Mouse (Mus musculus): ENCODE measurements around the gene Clic3. TPM values are rescaled to one million over a fixed set of nuclear protein-coding genes. Genes with fewer than 3 reads are reported as not detected.
"Not testable (repeated sequence)": the region's sequence is repeated elsewhere in the genome, so short reads cannot be mapped to it uniquely, and the experiment has no call there.

Gene Clic3
- not detected in 2 replicates for polyA plus RNA-seq (2012)

DNA sequence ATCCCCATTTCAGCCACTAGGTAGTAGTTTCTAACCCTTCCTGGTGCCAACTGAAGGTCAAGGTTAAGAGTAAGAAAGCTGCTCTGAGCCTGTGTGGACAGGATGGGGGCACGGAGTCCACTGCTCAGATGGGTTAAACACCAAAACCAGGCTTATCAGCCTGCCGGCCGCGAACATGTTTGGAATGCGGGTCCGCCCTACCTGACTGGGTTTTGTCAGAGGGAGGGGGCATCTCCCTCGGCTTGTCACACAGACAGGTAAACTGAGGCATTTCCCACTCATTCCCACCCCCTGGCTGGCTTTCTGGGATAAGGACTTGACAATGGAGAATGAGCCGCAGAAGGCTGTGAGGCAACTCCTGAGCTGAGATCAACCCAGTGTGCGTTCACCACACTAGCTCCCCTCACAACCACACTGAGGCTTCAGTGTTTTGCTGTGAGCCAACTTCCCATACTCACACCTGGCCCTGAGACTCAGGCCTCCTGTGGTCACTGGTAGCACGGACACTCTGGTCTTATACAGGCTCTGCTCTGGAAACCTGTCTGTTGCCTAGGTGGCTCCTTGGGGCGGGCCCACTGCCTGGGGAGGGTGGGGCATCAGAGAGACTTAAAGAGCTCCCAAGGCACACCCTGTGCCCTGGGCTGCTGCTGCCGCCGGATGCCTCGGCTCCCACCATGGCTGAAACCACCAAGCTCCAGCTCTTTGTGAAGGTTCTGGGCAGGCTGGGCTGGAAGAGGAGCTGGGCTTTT, at the start of gene Clic3:
Gene Clic3 (plus strand): TSS at position 634 of the 749 bp plus-strand sequence.
- no peak for TF ChIP-seq GATA1 (IDR thresholded peaks at IDR 0.05; ENCODE audit: low read length)
- no peak for TF ChIP-seq TAL1 (IDR thresholded peaks at IDR 0.05; ENCODE audit: low read length)
- peaks cover 18% of the 10 kb centered on the region for H3K36me3 ChIP-seq (ENCODE audit: control insufficient read depth)
- no peak within 1 kb of the TSS for H3K4me3 ChIP-seq (replicated peaks)
- no peaks in the 10 kb centered on the region for H3K9me3 ChIP-seq (ENCODE audit: control insufficient read depth, low read length)
- peaks cover 44% of the 10 kb centered on the region for H3K4me1 ChIP-seq (ENCODE audit: control insufficient read depth)
- H3K27me3 ChIP-seq (ENCODE audit: control insufficient read depth) = no peaks in the 10 kb centered on the region

DNA sequence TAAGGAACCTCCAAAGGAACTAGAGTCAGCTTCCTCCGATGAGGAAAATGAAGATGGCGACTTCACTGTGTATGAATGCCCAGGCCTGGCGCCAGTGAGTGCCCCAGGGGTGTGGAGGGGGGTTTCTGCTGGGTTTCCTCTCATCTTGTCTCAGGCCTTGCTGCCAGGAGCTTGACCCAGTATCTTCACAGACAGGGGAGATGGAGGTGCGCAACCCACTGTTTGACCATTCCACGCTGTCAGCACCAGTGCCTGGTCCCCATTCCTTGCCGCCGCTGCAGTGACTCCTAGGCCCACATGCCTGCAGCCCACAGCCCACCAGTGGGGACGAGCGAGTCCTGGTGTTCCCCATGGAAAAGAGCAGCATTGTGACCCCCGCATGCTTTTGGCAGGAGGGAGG, 47.7 kb upstream of the Clic3 start:
- Histone ChIP-seq H3K4me1 (ENCODE audit: control insufficient read depth) (no peaks in the 10 kb centered on the region), H3K9me3 (ENCODE audit: control insufficient read depth, low read length) (no peaks in the 10 kb centered on the region), H3K36me3 (ENCODE audit: control insufficient read depth) (no peaks in the 10 kb centered on the region), H3K27me3 (ENCODE audit: control insufficient read depth) (peaks cover 24% of the 10 kb centered on the region), H3K4me3 (replicated peaks) (no peak overlapping the region)
- TF ChIP-seq GATA1 (IDR thresholded peaks at IDR 0.05; ENCODE audit: low read length) (no peak), TAL1 (IDR thresholded peaks at IDR 0.05; ENCODE audit: low read length) (no peak)

DNA sequence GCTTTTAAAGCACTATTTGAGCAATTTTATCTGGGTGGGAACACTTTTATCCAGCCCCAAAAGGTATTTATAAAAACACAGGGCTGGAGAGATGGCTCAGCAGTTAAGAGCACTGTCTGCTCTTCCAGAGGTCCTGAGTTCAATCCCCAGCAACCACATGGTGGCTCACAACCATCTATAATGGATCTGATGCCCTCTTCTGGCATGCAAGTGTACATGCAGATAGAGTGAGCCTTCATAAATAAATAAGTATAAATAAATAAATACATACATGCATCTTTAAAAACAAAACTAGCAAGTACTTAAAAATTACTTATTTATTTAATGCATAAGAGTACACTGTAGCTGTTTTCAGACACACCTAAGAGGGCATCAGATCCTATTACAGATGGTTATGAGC, 43.2 kb upstream of the Clic3 start:
- not testable (repeated sequence) for H3K4me1 ChIP-seq (ENCODE audit: control insufficient read depth); H3K9me3 ChIP-seq (ENCODE audit: control insufficient read depth, low read length); H3K27me3 ChIP-seq (ENCODE audit: control insufficient read depth); H3K36me3 ChIP-seq (ENCODE audit: control insufficient read depth); H3K4me3 ChIP-seq (replicated peaks)

DNA sequence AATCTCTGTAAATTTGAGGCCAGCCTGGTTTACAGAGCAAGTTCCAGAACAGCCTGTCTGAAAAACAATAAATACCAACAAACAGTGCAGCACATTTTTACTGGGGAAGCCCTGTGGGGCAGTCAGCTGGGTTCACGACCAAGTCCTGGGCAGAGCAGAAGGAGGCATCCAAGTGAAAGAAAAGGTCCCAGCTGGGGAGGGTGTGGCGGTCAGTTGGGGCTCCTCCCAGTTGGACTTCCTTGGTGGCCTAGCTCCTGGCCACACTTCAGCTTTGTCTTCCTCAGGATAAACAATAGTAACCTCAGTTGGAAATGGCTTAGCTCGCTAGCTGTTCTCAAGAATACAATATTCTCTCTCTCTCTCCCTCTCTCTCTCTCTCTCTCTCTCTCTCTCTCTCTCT, 39.2 kb upstream of the Clic3 start:
- no peaks in the 10 kb centered on the region; the same call in none of the 2 replicates for H3K27me3 ChIP-seq (ENCODE audit: control insufficient read depth)
- no peak for TF ChIP-seq TAL1 (IDR thresholded peaks at IDR 0.05; ENCODE audit: low read length)
- no peak for TF ChIP-seq GATA1 (IDR thresholded peaks at IDR 0.05; ENCODE audit: low read length)
- H3K4me1 ChIP-seq (ENCODE audit: control insufficient read depth) = no peaks in the 10 kb centered on the region
- H3K4me3 ChIP-seq (replicated peaks) = no peak overlapping the region
- no peaks in the 10 kb centered on the region for H3K36me3 ChIP-seq (ENCODE audit: control insufficient read depth)
- peaks cover 7% of the 10 kb centered on the region for H3K9me3 ChIP-seq (ENCODE audit: control insufficient read depth, low read length)

DNA sequence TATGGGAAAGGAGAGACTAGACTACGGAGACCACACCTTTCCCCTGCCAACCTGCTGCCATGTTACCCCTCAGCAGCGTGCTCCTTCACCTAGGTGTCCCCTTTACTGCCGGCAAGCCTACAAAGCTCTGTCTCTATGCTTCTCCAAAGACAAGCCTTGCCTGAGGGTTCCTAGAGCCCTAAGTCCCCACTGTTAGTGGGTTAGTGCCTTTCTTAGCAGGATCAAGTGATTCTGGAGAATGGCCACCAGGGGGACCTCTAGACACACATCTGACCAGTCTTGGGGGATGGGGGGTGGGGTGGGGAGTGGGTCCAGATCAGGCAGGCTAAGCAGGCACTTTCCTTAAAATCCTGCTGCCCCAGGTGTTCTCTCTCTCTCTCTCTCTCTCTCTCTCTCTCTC, 34.7 kb upstream of the Clic3 start:
- Histone ChIP-seq H3K36me3 (ENCODE audit: control insufficient read depth) (no peaks in the 10 kb centered on the region), H3K4me1 (ENCODE audit: control insufficient read depth) (no peaks in the 10 kb centered on the region), H3K27me3 (ENCODE audit: control insufficient read depth) (peaks cover 14% of the 10 kb centered on the region), H3K4me3 (replicated peaks) (no peak overlapping the region), H3K9me3 (ENCODE audit: control insufficient read depth, low read length) (peaks cover 7% of the 10 kb centered on the region)
- no peak for TF ChIP-seq GATA1 (IDR thresholded peaks at IDR 0.05; ENCODE audit: low read length)
- no peak for TF ChIP-seq TAL1 (IDR thresholded peaks at IDR 0.05; ENCODE audit: low read length)

DNA sequence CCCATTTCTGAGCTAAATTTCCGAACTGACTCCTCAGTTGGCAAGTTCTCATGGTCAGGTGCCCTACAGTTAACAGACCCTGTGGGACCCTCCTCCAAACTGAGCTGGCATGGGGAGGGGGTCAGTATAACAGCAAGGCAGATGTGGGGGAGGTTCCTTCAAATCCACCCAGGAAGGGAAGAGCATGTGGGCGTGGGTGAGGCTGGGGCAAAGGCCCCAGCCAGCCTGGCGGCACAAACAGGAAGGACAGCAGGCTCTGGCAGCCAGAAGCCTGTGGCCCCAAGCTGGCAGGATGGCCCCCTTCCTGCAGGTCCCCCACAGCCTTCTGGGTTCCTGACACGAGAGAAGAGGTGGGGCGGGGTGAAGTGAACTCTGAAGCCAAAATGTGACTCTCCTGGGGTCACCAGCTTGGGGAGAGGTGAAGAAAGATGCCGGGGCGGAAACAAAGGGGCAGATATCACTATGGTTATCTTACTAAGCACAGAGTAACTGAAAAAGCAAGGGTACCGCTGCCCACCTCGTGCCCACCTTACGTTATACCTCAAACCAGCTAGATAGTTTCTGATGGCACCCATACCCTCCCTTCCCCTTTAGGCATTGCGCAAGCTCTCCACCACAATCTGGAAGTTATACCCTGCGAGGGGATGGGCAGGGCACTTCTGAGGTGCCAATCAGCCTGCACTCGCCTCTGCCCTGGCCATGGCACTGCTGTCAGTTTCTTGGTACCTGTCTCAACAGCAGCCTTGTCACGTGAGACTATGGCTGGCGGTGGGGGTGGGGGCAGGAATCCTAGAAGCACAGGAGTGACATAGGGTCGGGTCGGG, 33.8 kb upstream of the Clic3 start, which contains the start of gene Fut7:
Gene Fut7 (plus strand): TSS at position 681 of the 824 bp plus-strand sequence.
- Histone ChIP-seq H3K4me1 (ENCODE audit: control insufficient read depth) (peaks cover under 1% of the 10 kb centered on the region), H3K27me3 (ENCODE audit: control insufficient read depth) (peaks cover 14% of the 10 kb centered on the region), H3K4me3 (replicated peaks) (no peak within 1 kb of the TSS)

DNA sequence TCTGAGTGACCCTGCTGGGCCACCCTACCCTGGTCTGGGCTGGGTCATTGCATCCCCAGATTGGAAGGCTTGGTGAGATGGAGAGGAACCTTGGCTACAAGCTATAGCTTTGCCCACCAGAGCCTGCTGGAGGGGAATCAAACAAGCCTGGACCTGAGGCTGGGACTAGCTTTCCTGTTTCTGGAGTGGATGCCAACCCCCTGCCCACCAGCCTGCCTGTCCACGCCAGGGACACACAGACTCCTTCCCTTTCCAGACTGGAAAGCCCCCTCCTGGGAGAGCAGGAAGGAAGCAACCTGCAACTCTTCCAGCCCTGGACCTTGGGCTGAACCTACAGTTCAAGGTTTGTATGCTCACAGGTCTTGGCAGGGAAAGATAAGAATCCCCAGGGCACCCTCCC, 33.0 kb upstream of the Clic3 start:
- Histone ChIP-seq H3K4me3 (replicated peaks) (no peak overlapping the region), H3K9me3 (ENCODE audit: control insufficient read depth, low read length) (peaks cover 7% of the 10 kb centered on the region), H3K27me3 (ENCODE audit: control insufficient read depth) (peaks cover 15% of the 10 kb centered on the region), H3K36me3 (ENCODE audit: control insufficient read depth) (no peaks in the 10 kb centered on the region), H3K4me1 (ENCODE audit: control insufficient read depth) (peaks cover 8% of the 10 kb centered on the region)
- no peak for TF ChIP-seq GATA1 (IDR thresholded peaks at IDR 0.05; ENCODE audit: low read length)
- no peak for TF ChIP-seq TAL1 (IDR thresholded peaks at IDR 0.05; ENCODE audit: low read length)

More for the DNA sequence above, 33.8 kb upstream of the Clic3 start, which contains the start of gene Fut7:
- peaks cover 7% of the 10 kb centered on the region for H3K9me3 ChIP-seq (ENCODE audit: control insufficient read depth, low read length)
- TF ChIP-seq TAL1 (IDR thresholded peaks at IDR 0.05; ENCODE audit: low read length) (no peak), GATA1 (IDR thresholded peaks at IDR 0.05; ENCODE audit: low read length) (no peak)
- no peaks in the 10 kb centered on the region for H3K36me3 ChIP-seq (ENCODE audit: control insufficient read depth)

DNA sequence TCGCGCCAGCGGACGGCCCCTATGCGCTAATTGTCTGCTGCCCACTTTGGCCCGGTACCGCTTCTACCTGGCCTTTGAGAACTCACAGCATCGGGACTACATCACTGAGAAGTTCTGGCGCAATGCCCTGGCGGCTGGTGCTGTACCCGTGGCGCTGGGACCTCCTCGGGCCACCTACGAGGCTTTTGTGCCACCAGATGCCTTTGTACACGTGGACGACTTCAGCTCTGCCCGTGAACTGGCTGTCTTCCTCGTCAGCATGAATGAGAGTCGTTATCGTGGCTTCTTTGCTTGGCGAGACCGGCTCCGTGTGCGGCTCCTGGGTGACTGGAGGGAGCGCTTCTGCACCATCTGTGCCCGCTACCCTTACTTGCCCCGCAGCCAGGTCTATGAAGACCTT, 31.2 kb upstream of the Clic3 start:
- Histone ChIP-seq H3K4me3 (replicated peaks) (no peak overlapping the region), H3K36me3 (ENCODE audit: control insufficient read depth) (no peaks in the 10 kb centered on the region), H3K27me3 (ENCODE audit: control insufficient read depth) (peaks cover 33% of the 10 kb centered on the region), H3K9me3 (ENCODE audit: control insufficient read depth, low read length) (peaks cover 3% of the 10 kb centered on the region), H3K4me1 (ENCODE audit: control insufficient read depth) (peaks cover 16% of the 10 kb centered on the region)
- TF ChIP-seq TAL1 (IDR thresholded peaks at IDR 0.05; ENCODE audit: low read length) (no peak), GATA1 (IDR thresholded peaks at IDR 0.05; ENCODE audit: low read length) (no peak)

DNA sequence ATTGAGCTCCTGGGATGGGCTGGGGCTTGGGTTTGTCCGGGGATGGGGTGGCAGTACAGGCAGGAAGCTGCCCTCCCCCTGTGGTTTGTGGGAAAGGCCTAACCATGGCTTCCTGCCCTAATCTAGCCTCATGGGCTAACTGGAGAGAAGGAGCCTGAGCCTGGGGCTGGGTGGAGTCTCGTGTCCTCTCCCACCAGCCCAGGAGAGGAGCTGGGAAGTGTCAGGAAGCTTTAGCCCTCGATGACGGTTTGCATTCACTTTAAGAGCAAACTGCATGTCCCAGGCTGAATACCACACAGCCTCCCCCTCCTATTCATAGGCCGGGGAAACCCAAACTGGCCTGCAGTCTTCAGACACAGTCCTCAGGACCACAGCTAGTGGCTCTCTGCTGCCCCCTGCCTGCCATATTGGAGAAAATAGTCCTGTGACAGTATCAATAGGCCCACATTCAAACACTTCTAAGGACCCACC, 29.9 kb upstream of the Clic3 start:
- Histone ChIP-seq H3K4me3 (replicated peaks) (no peak overlapping the region), H3K9me3 (ENCODE audit: control insufficient read depth, low read length) (no peaks in the 10 kb centered on the region), H3K36me3 (ENCODE audit: control insufficient read depth) (no peaks in the 10 kb centered on the region), H3K27me3 (ENCODE audit: control insufficient read depth) (peaks cover 37% of the 10 kb centered on the region), H3K4me1 (ENCODE audit: control insufficient read depth) (peaks cover 16% of the 10 kb centered on the region)
- TF ChIP-seq TAL1 (IDR thresholded peaks at IDR 0.05; ENCODE audit: low read length) = no peak
- no peak for TF ChIP-seq GATA1 (IDR thresholded peaks at IDR 0.05; ENCODE audit: low read length)

Measured in erythroblast, embryonic 14.5 days (primary cell).